Mouse (Mus musculus) cerebellum, postnatal 4 days (tissue): ENCODE measurements around the gene Mien1.

Experiments
- DNase-seq, 2 experiments: peaks; one replicate each; pipeline ENCODE4 v3.0.0; 2022; ENCODE audit warnings: low spot score in 2 of 2, mixed read lengths in 1 of 2

Mien1 gene

GRCm38 (mm10) chr11:98438331-98439158, at the start of gene Mien1:
Gene Mien1 (minus strand): TSS chr11:98438991.
- peak; percentile 96 to 99 for DNase-seq

- no peak for DNase-seq
Observed at GRCm38 (mm10) chr11:98487526-98488040, 48.8 kb upstream of the Mien1 start.

GRCm38 (mm10) chr11:98485749-98486148, 47.0 kb upstream of the Mien1 start:
- no peak for DNase-seq

- DNase-seq, result no peak
Observed at GRCm38 (mm10) chr11:98482067-98482466, 43.3 kb upstream of the Mien1 start.

- DNase-seq, result no peak
Observed at GRCm38 (mm10) chr11:98481231-98481630, 42.4 kb upstream of the Mien1 start.

GRCm38 (mm10) chr11:98479940-98480497, 41.2 kb upstream of the Mien1 start:
- DNase-seq, result no peak

- no peak for DNase-seq
Observed at GRCm38 (mm10) chr11:98479026-98479939, 40.5 kb upstream of the Mien1 start.

- DNase-seq, result no peak
Observed at GRCm38 (mm10) chr11:98477011-98477701, 38.4 kb upstream of the Mien1 start.

- DNase-seq, result no peak
Observed at GRCm38 (mm10) chr11:98476434-98476807, 37.6 kb upstream of the Mien1 start.

GRCm38 (mm10) chr11:98475630-98476433, 37.0 kb upstream of the Mien1 start:
- no peak for DNase-seq

GRCm38 (mm10) chr11:98474967-98475366, 36.2 kb upstream of the Mien1 start:
- no peak for DNase-seq

GRCm38 (mm10) chr11:98473916-98474479, 35.2 kb upstream of the Mien1 start:
- no peak for DNase-seq

GRCm38 (mm10) chr11:98472696-98473095, 33.9 kb upstream of the Mien1 start:
- no peak for DNase-seq

- no peak for DNase-seq
Observed at GRCm38 (mm10) chr11:98470795-98471194, 32.0 kb upstream of the Mien1 start.

- no peak for DNase-seq
Observed at GRCm38 (mm10) chr11:98469761-98470714, 31.2 kb upstream of the Mien1 start.

GRCm38 (mm10) chr11:98464516-98464915, 25.7 kb upstream of the Mien1 start:
- DNase-seq, result no peak

GRCm38 (mm10) chr11:98463911-98464310, 25.1 kb upstream of the Mien1 start:
- DNase-seq, result no peak

- DNase-seq, result no peak
Observed at GRCm38 (mm10) chr11:98462255-98462654, 23.5 kb upstream of the Mien1 start.

GRCm38 (mm10) chr11:98461109-98461720, 22.4 kb upstream of the Mien1 start:
- DNase-seq, result no peak
